Mouse (Mus musculus) bone marrow, adult 2 months (tissue): Measurements from ENCODE around the gene Dolk.

Source experiments
- CTCF ChIP-seq: fragments of 200-500 bp; IDR thresholded peaks from 2 replicates; pipeline ENCODE4 v1.5.1; 2011; ENCODE audit warnings: low read length, control low read depth; ENCODE audit not compliant: control insufficient read depth, insufficient read depth
- POLR2A ChIP-seq: fragments of 200-500 bp; IDR thresholded peaks from 2 replicates; pipeline ENCODE4 v1.6.1; 2011; ENCODE audit warnings: low read depth, mild to moderate bottlenecking, control low read depth, low read length, borderline replicate concordance; ENCODE audit not compliant: control insufficient read depth

- TF ChIP-seq POLR2A (no peak), CTCF (no peak)
Observed at GRCm38 (mm10) chr2:30285004-30285403, 1.1 kb downstream of the Dolk start.
